Mouse (Mus musculus): Measurements from ENCODE around the gene Rcan2. TPM values are rescaled to one million over a fixed set of nuclear protein-coding genes. Genes with fewer than 3 reads are reported as not detected.
A peak's percentile ranks its signal among the peaks of the same experiment; 100 is the strongest.

The Rcan2 gene
- polyA plus RNA-seq, 1 experiment from 2014 or later = 8.4 TPM

DNA sequence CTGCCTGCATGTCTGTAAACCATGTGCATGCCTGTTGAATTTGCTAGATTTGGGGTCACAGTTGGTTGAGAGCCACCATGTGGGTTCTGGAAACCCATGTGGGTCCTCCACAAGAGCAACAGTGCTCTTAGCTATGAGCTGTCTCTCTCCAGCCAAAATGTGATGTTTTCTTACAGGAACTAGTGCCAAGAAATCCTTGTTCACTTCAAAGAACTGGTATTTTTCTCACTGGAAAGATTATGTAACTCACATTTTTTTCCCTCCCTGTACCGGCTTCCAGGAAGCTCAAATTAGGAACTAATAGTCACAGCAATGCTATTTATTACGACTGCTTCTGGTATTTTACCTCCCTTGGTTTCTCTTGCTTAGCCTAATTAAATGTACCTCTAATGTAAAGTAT, 45.6 kb downstream of the Rcan2 start:
- no peak overlapping the region for H3K27ac ChIP-seq (replicated peaks; ENCODE audit: low read depth, low read length)
- no peak for ATAC-seq (ENCODE audit: low read depth)
- H3K9me3 ChIP-seq (ENCODE audit: control insufficient read depth, low read length) = no peaks in the 10 kb centered on the region

DNA sequence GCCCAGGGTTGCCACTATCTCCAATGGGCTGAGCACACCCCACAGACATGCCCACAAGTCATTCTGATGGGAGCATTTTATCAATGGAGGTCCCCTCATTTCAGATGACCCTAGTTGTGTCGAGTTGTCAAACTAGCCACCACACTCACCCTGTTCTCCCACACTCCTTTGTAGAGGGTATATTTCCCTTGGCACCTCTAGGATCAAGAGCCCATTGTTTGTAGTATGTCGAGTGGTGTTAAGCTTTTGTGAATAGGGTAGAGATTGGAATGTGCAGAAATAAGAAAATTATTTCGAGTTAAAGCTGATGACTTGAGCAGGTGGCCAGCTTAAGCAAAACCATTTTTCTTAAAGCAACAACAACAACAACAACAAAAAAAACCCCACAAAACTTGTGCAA, 47.8 kb downstream of the Rcan2 start:
- no peak overlapping the region for H3K4me2 ChIP-seq (ENCODE audit: low read depth, low read length)
- H3K9ac ChIP-seq (ENCODE audit: low read depth, low read length) = no peak overlapping the region
- no peaks in the 10 kb centered on the region for H3K9me3 ChIP-seq (ENCODE audit: control insufficient read depth, low read length)
- ATAC-seq (ENCODE audit: low read depth) (no peak), DNase-seq (ENCODE audit: low spot score) (no peak)
- H3K4me3 ChIP-seq (ENCODE audit: low read depth, low read length) = no peak overlapping the region
- H3K27ac ChIP-seq (replicated peaks; ENCODE audit: low read depth, low read length) = no peak overlapping the region
- H3K4me1 ChIP-seq (ENCODE audit: control insufficient read depth, insufficient read depth, low read length) = no peaks in the 10 kb centered on the region
- H3K27me3 ChIP-seq (replicated peaks; ENCODE audit: control insufficient read depth, insufficient read depth, low read length) = no peaks in the 10 kb centered on the region
- no peaks in the 10 kb centered on the region for H3K36me3 ChIP-seq (ENCODE audit: control insufficient read depth, insufficient read depth, low read length)
- WGBS = 63% methylated on average over 3 of the region's 3 CpGs

More for the DNA sequence above, 45.6 kb downstream of the Rcan2 start:
- Histone ChIP-seq H3K4me1 (ENCODE audit: control insufficient read depth, insufficient read depth, low read length) (no peaks in the 10 kb centered on the region), H3K4me3 (ENCODE audit: low read depth, low read length) (no peak overlapping the region), H3K4me2 (ENCODE audit: low read depth, low read length) (no peak overlapping the region), H3K36me3 (ENCODE audit: control insufficient read depth, insufficient read depth, low read length) (no peaks in the 10 kb centered on the region), H3K27me3 (replicated peaks; ENCODE audit: control insufficient read depth, insufficient read depth, low read length) (no peaks in the 10 kb centered on the region), H3K9ac (ENCODE audit: low read depth, low read length) (no peak overlapping the region)
- 45% methylated on average over 2 of the region's 2 CpGs for WGBS
- peak; percentile 45 for DNase-seq (ENCODE audit: low spot score)

DNA sequence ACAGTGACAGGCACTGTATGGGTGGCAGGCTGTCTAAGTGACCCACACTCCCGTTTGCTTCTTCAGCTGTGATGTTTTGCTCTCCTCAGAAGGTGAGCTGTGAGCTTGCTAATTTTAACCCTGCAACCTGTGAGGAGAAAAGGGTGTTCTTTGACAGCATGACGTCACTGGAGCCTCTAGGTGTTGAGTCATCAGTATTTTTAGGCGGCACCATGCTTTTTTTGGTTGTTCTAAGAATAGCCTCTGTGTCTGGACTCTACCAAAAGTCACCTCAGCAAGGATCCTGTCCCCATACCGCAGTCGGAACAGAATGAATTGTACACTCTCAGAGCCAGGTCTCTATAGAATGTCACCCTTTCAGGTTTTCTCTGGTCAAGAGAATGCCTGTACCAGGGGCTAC, 54.0 kb downstream of the Rcan2 start:
- Histone ChIP-seq H3K4me2 (ENCODE audit: low read depth, low read length) (no peak overlapping the region), H3K4me1 (ENCODE audit: control insufficient read depth, insufficient read depth, low read length) (no peaks in the 10 kb centered on the region), H3K9me3 (ENCODE audit: control insufficient read depth, low read length) (no peaks in the 10 kb centered on the region), H3K27me3 (replicated peaks; ENCODE audit: control insufficient read depth, insufficient read depth, low read length) (no peaks in the 10 kb centered on the region), H3K27ac (replicated peaks; ENCODE audit: low read depth, low read length) (no peak overlapping the region), H3K4me3 (ENCODE audit: low read depth, low read length) (no peak overlapping the region), H3K9ac (ENCODE audit: low read depth, low read length) (no peak overlapping the region), H3K36me3 (ENCODE audit: control insufficient read depth, insufficient read depth, low read length) (no peaks in the 10 kb centered on the region)
- ATAC-seq (ENCODE audit: low read depth) = no peak
- WGBS = 84% methylated on average over 5 of the region's 5 CpGs
- DNase-seq (ENCODE audit: low spot score) = no peak

DNA sequence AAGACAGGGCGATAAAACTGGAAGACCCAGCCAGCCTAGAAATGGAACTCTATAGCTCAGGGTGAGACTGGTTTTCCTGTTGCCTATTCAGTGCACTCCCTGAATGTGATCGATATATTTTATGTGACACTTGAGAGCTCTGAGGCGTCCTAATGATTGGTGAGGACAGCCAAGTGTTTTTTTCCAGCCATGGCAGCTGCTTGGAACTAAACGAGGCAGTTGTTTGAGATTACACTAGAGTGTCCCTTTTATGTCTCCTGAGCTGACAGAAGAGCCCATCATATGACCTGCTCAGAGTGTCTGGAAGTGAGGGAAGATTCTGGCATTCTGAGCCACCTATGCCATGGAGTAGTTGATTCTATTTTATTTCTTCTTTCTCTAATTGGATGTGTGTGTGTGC, 54.9 kb downstream of the Rcan2 start:
- Histone ChIP-seq H3K9me3 (ENCODE audit: control insufficient read depth, low read length) (no peaks in the 10 kb centered on the region), H3K27ac (replicated peaks; ENCODE audit: low read depth, low read length) (no peak overlapping the region), H3K4me3 (ENCODE audit: low read depth, low read length) (no peak overlapping the region), H3K27me3 (replicated peaks; ENCODE audit: control insufficient read depth, insufficient read depth, low read length) (no peaks in the 10 kb centered on the region), H3K4me2 (ENCODE audit: low read depth, low read length) (no peak overlapping the region), H3K9ac (ENCODE audit: low read depth, low read length) (no peak overlapping the region), H3K4me1 (ENCODE audit: control insufficient read depth, insufficient read depth, low read length) (no peaks in the 10 kb centered on the region), H3K36me3 (ENCODE audit: control insufficient read depth, insufficient read depth, low read length) (no peaks in the 10 kb centered on the region)
- DNase-seq (ENCODE audit: low spot score) (no peak), ATAC-seq (ENCODE audit: low read depth) (no peak)
- WGBS = 67% methylated on average over 4 of the region's 4 CpGs

DNA sequence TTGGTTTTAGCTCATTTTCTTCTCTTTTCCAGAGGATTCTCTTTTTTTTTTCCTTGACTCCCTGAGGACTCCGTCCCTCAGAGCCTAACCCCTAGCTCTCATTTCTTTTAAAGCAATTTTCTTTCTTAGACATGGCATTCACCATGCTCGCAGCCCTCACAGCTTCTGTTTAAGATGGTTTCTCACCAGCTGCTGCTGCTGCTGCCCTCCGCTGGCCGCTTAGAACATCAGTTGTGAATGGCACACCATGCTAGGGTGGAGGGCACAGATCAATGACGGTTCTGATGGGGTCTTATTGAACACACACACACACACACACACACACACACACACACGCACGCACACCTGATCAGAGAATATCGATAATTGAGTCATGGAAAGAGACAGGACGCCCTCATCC, 67.7 kb downstream of the Rcan2 start:
- ATAC-seq (ENCODE audit: low read depth) (no peak), DNase-seq (ENCODE audit: low spot score) (no peak)
- Histone ChIP-seq H3K4me2 (ENCODE audit: low read depth, low read length) (no peak overlapping the region), H3K4me1 (ENCODE audit: control insufficient read depth, insufficient read depth, low read length) (no peaks in the 10 kb centered on the region), H3K4me3 (ENCODE audit: low read depth, low read length) (no peak overlapping the region), H3K9ac (ENCODE audit: low read depth, low read length) (no peak overlapping the region), H3K36me3 (ENCODE audit: control insufficient read depth, insufficient read depth, low read length) (no peaks in the 10 kb centered on the region), H3K27me3 (replicated peaks; ENCODE audit: control insufficient read depth, insufficient read depth, low read length) (no peaks in the 10 kb centered on the region), H3K9me3 (ENCODE audit: control insufficient read depth, low read length) (no peaks in the 10 kb centered on the region), H3K27ac (replicated peaks; ENCODE audit: low read depth, low read length) (no peak overlapping the region)
- WGBS = 90% methylated on average over 9 of the region's 9 CpGs

DNA sequence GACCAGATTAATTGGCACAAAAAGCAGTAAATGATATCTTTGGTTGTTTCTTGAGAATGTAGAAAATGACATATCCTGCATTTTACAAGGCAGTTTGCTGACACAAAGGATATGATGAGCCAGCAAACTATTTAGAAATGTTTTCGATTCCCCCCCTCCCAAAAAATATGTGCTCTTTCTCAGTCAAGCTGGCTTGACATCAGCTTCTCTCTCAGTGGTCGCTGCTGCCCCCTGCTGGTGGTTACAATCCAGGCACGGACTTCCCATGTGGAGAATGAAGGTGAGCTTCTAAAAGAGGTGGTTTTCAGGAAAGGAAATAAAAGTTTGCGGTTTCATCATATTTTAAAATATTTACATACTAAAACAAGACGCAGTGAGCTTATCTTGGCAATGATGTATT, 68.5 kb downstream of the Rcan2 start:
- Histone ChIP-seq H3K9me3 (ENCODE audit: control insufficient read depth, low read length) (no peaks in the 10 kb centered on the region), H3K9ac (ENCODE audit: low read depth, low read length) (no peak overlapping the region), H3K4me2 (ENCODE audit: low read depth, low read length) (no peak overlapping the region), H3K4me3 (ENCODE audit: low read depth, low read length) (no peak overlapping the region), H3K27ac (replicated peaks; ENCODE audit: low read depth, low read length) (no peak overlapping the region), H3K27me3 (replicated peaks; ENCODE audit: control insufficient read depth, insufficient read depth, low read length) (no peaks in the 10 kb centered on the region), H3K36me3 (ENCODE audit: control insufficient read depth, insufficient read depth, low read length) (no peaks in the 10 kb centered on the region), H3K4me1 (ENCODE audit: control insufficient read depth, insufficient read depth, low read length) (no peaks in the 10 kb centered on the region)
- peak; percentile 69 for DNase-seq (ENCODE audit: low spot score)
- 19% methylated on average over 5 of the region's 5 CpGs for WGBS
- no peak for ATAC-seq (ENCODE audit: low read depth)

DNA sequence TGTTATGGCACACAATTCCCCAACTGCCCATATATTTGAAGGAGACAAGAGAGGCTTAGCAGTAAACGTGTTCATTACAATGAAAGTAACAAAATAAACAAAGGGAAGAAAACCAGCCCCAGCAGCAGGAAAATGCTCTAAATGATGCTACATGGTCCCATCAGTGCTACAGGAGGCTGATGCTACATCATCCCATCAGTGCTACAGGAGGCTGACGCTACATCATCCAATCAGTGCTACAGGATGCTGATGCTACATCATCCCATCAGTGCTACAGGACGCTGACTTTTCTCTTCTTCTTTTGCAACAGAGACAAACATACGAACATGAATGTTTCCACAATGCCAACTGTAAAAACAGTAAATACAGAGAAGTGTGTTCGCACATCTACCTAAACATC, 73.3 kb downstream of the Rcan2 start:
- H3K27ac ChIP-seq (replicated peaks; ENCODE audit: low read depth, low read length) = no peak overlapping the region
- no peak for ATAC-seq (ENCODE audit: low read depth)
- H3K9me3 ChIP-seq (ENCODE audit: control insufficient read depth, low read length) = no peaks in the 10 kb centered on the region
- no peak for DNase-seq (ENCODE audit: low spot score)
- no peak overlapping the region for H3K4me3 ChIP-seq (ENCODE audit: low read depth, low read length)
- H3K27me3 ChIP-seq (replicated peaks; ENCODE audit: control insufficient read depth, insufficient read depth, low read length) = no peaks in the 10 kb centered on the region
- H3K36me3 ChIP-seq (ENCODE audit: control insufficient read depth, insufficient read depth, low read length) = no peaks in the 10 kb centered on the region
- H3K9ac ChIP-seq (ENCODE audit: low read depth, low read length) = no peak overlapping the region
- WGBS = 90% methylated on average over 5 of the region's 5 CpGs
- H3K4me2 ChIP-seq (ENCODE audit: low read depth, low read length) = no peak overlapping the region
- no peaks in the 10 kb centered on the region for H3K4me1 ChIP-seq (ENCODE audit: control insufficient read depth, insufficient read depth, low read length)

DNA sequence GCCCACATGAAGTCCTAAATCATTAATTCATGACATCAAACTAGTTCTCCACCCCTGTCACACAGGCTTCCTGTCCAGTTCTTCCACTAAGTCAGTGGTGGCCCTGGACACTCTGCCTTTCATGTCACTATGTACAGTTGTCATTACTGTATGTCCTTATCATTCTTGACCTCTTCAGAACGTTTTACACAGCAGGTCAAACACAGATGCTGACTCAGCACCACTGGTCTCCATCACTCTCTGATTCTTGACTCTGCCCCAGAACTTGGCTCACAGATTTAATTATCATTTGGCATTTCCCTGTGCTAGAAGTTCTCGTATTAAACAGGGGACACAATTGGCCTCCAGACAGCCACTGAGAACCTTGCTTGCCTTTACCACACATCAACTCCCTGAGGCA, 76.3 kb downstream of the Rcan2 start:
- H3K4me3 ChIP-seq (ENCODE audit: low read depth, low read length) = no peak overlapping the region
- H3K4me2 ChIP-seq (ENCODE audit: low read depth, low read length) = no peak overlapping the region
- H3K36me3 ChIP-seq (ENCODE audit: control insufficient read depth, insufficient read depth, low read length) = no peaks in the 10 kb centered on the region
- H3K9ac ChIP-seq (ENCODE audit: low read depth, low read length) = no peak overlapping the region
- no peaks in the 10 kb centered on the region for H3K4me1 ChIP-seq (ENCODE audit: control insufficient read depth, insufficient read depth, low read length)
- H3K27ac ChIP-seq (replicated peaks; ENCODE audit: low read depth, low read length) = no peak overlapping the region
- ATAC-seq (ENCODE audit: low read depth) (no peak), DNase-seq (ENCODE audit: low spot score) (no peak)
- H3K9me3 ChIP-seq (ENCODE audit: control insufficient read depth, low read length) = no peaks in the 10 kb centered on the region
- WGBS = 54% methylated on average over 2 of the region's 2 CpGs
- H3K27me3 ChIP-seq (replicated peaks; ENCODE audit: control insufficient read depth, insufficient read depth, low read length) = no peaks in the 10 kb centered on the region

DNA sequence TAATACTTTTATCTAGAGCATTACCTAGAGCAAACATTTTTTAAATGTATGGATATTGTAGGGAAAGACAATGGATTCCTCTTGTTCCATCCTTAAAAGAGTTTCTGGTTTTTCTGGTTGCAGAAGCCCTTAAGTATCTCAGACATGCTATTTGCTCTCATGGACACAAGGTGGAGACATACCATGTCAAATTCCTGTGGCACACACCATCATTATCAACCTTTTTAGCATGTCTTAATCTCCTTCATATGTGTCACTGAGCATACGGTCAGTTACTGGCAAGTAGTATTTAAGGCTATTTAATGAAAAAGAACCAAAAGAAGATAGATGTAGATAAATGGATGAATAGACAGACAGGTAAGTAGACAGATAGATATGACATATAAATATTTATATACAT, 81.9 kb downstream of the Rcan2 start:
- Histone ChIP-seq H3K36me3 (ENCODE audit: control insufficient read depth, insufficient read depth, low read length) (no peaks in the 10 kb centered on the region), H3K4me2 (ENCODE audit: low read depth, low read length) (no peak overlapping the region), H3K27ac (replicated peaks; ENCODE audit: low read depth, low read length) (no peak overlapping the region), H3K9me3 (ENCODE audit: control insufficient read depth, low read length) (no peaks in the 10 kb centered on the region), H3K4me3 (ENCODE audit: low read depth, low read length) (no peak overlapping the region), H3K27me3 (replicated peaks; ENCODE audit: control insufficient read depth, insufficient read depth, low read length) (no peaks in the 10 kb centered on the region), H3K9ac (ENCODE audit: low read depth, low read length) (no peak overlapping the region), H3K4me1 (ENCODE audit: control insufficient read depth, insufficient read depth, low read length) (peaks cover 6% of the 10 kb centered on the region; the same call in 1 of the 2 replicates)
- WGBS = 10% methylated on average over 1 of the region's 1 CpGs
- DNase-seq (ENCODE audit: low spot score) (peak; percentile 61), ATAC-seq (ENCODE audit: low read depth) (no peak)

Data from embryonic facial prominence, embryonic 14.5 days (tissue).